In genomic region chr12:33965661-33966360, GRCm38 (mm10) we compare ENCODE assay signal across 20 mouse cellular contexts. TPM values are rescaled to one million over a fixed set of nuclear protein-coding genes. Genes with fewer than 3 reads are reported as not detected.
DNase-seq lines count a peak whose midpoint lies in the region; ATAC-seq and TF ChIP-seq lines count a peak whose summit lies in the region.
"Had no signal": no experiment of that assay in that cellular context is flagged by ENCODE, and none has a peak within 500 bp of the region (broad histone marks: within the 10 kb centered on the region; RNA-seq: fewer than 3 reads in every experiment).

No protein-coding gene starts in this region.

- no peaks in the 10 kb centered on the region for H3K36me3 ChIP-seq in heart, embryonic 12.5 days
- H3K36me3 ChIP-seq in heart, adult 2 months (ENCODE audit: control insufficient read depth, insufficient read depth, low read length), result no peaks in the 10 kb centered on the region
- no peaks in the 10 kb centered on the region for H3K36me3 ChIP-seq in neural tube, embryonic 15.5 days
- H3K36me3 ChIP-seq: forebrain, embryonic 15.5 days; G1E; hindbrain, embryonic 13.5 days had no signal

- peak overlapping the region; percentile 74 for H3K4me2 ChIP-seq in heart, embryonic 12.5 days
- no peak overlapping the region for H3K4me2 ChIP-seq in neural tube, embryonic 15.5 days

- H3K27ac ChIP-seq in heart, embryonic 12.5 days (ENCODE audit: poor library complexity, severe bottlenecking), result no peak overlapping the region
- no peak overlapping the region for H3K27ac ChIP-seq in heart, adult 2 months
- no peak overlapping the region for H3K27ac ChIP-seq in neural tube, embryonic 15.5 days (replicated peaks)
- peak overlapping the region; percentile 45 for H3K27ac ChIP-seq in embryonic fibroblast, embryonic 13.5 days (ENCODE audit: insufficient read depth, low read length)
- H3K27ac ChIP-seq: forebrain, embryonic 15.5 days; hindbrain, embryonic 13.5 days had no signal

- H3K4me3 ChIP-seq in heart, embryonic 12.5 days, result no peak overlapping the region
- no peak overlapping the region for H3K4me3 ChIP-seq in heart, adult 2 months
- H3K4me3 ChIP-seq in neural tube, embryonic 15.5 days (replicated peaks), result no peak overlapping the region
- H3K4me3 ChIP-seq in embryonic fibroblast, embryonic 13.5 days (ENCODE audit: insufficient read depth, low read length), result no peak overlapping the region; the same call in 1 of the 2 replicates
- H3K4me3 ChIP-seq: forebrain, embryonic 15.5 days; hindbrain, embryonic 13.5 days had no signal

- H3K27me3 ChIP-seq in heart, embryonic 12.5 days (replicated peaks), result peaks cover 74% of the 10 kb centered on the region
- H3K27me3 ChIP-seq in heart, adult 2 months (ENCODE audit: control insufficient read depth, insufficient read depth, low read length), result peaks cover 10% of the 10 kb centered on the region
- H3K27me3 ChIP-seq in neural tube, embryonic 15.5 days (replicated peaks), result peaks cover 84% of the 10 kb centered on the region

- DNase-seq in heart, adult 2 months, result no peak
- peak; percentile 28 for DNase-seq in neural tube, embryonic 10.5 days (ENCODE audit: extremely low spot score, low spot score)
- no peak for DNase-seq in thymus, postnatal 0 days (ENCODE audit: low spot score)
- no peak for DNase-seq in kidney, postnatal 10 days
- DNase-seq: cerebellum, adult 8-10 months; kidney, adult 11 months; kidney, postnatal 25 days; lung, postnatal 14 days; thymus, adult 18-20 months had no signal

- ATAC-seq in heart, embryonic 12.5 days (ENCODE audit: insufficient number of reproducible peaks, low FRiP score), result no peak
- no peak for ATAC-seq in neural tube, embryonic 15.5 days (ENCODE audit: low FRiP score)
- ATAC-seq: forebrain, embryonic 15.5 days had no signal

- no peaks in the 10 kb centered on the region for H3K79me2 ChIP-seq in heart, adult 2 months (replicated peaks; ENCODE audit: control insufficient read depth, insufficient read depth, low read length)

- no peak for TF ChIP-seq EP300 in heart, adult 2 months (IDR thresholded peaks at IDR 0.05; ENCODE audit: insufficient read depth, low read depth, low read length)

- 8% methylated on average over 5 of the region's 5 CpGs for WGBS in heart, embryonic 12.5 days
- WGBS in heart, adult 2 months, result 26% methylated on average over 5 of the region's 5 CpGs
- 4% methylated on average over 5 of the region's 5 CpGs for WGBS in neural tube, embryonic 15.5 days

- TF ChIP-seq CTCF in heart, adult 2 months (IDR thresholded peaks at IDR 0.05), result no peak
- no peak for TF ChIP-seq CTCF in embryonic fibroblast, embryonic 13.5 days (IDR thresholded peaks at IDR 0.05; ENCODE audit: borderline replicate concordance, insufficient read depth, low read length)

- H3K4me1 ChIP-seq in heart, embryonic 12.5 days (replicated peaks), result peaks cover 26% of the 10 kb centered on the region
- H3K4me1 ChIP-seq in heart, adult 2 months (ENCODE audit: control insufficient read depth, insufficient read depth, low read length), result no peaks in the 10 kb centered on the region
- peaks cover 15% of the 10 kb centered on the region for H3K4me1 ChIP-seq in neural tube, embryonic 15.5 days
- peaks cover 17% of the 10 kb centered on the region for H3K4me1 ChIP-seq in embryonic fibroblast, embryonic 13.5 days (ENCODE audit: control insufficient read depth, insufficient read depth, low read length)

- H3K9ac ChIP-seq in heart, embryonic 12.5 days, result no peak overlapping the region
- no peak overlapping the region for H3K9ac ChIP-seq in heart, adult 2 months (ENCODE audit: low read depth, low read length)
- H3K9ac ChIP-seq in neural tube, embryonic 15.5 days (replicated peaks), result no peak overlapping the region
- H3K9ac ChIP-seq: forebrain, embryonic 15.5 days; hindbrain, embryonic 13.5 days had no signal

- H3K9me3 ChIP-seq in heart, embryonic 12.5 days (replicated peaks), result no peaks in the 10 kb centered on the region
- H3K9me3 ChIP-seq in neural tube, embryonic 15.5 days (replicated peaks), result no peaks in the 10 kb centered on the region
- H3K9me3 ChIP-seq: forebrain, embryonic 15.5 days; hindbrain, embryonic 13.5 days had no signal

- no peak for TF ChIP-seq POLR2A in heart, adult 2 months (IDR thresholded peaks at IDR 0.05; ENCODE audit: insufficient read depth, low read depth, low read length)
- no peak for TF ChIP-seq POLR2A in embryonic fibroblast, embryonic 13.5 days (IDR thresholded peaks at IDR 0.05; ENCODE audit: low read depth, low read length)

- intact Hi-C loops in heart, adult 2 months (cut with DNase I), result no loop called here

RNA-seq across cellular contexts. Expression of gene Twist1, which starts 8.3 kb away (rescaled TPM):
- polyA plus RNA-seq in heart, embryonic 12.5 days (2016; fragmentation: Nextera tagmentation; extraction: Ambion mirVana), result 16.1 and 16.6 TPM in 2 replicates
- 1 to 10 TPM; 1.5 to 2.3 TPM for total RNA-seq in heart, adult 2 months (2021)
- 2.5 and 2.7 TPM in 2 replicates for polyA plus RNA-seq in heart, adult 2 months (2012; rRNA removed)
- polyA plus RNA-seq in neural tube, embryonic 15.5 days (2015; fragmentation: Nextera tagmentation; extraction: Ambion mirVana), result 1.3 and 1.7 TPM in 2 replicates
- polyA plus RNA-seq in embryonic fibroblast, embryonic 13.5 days (2011; ENCODE audit: insufficient read length, low read depth, missing spikeins), result 48.2 and 73.5 TPM in 2 replicates
- 0.40 and 0.64 TPM in 2 replicates for polyA plus RNA-seq in thymus, postnatal 0 days (2015; fragmentation: Nextera tagmentation; extraction: Ambion mirVana)
- total RNA-seq: G1E; megakaryocyte-erythroid progenitor cell, adult 5-6 weeks had no signal
- polyA plus RNA-seq: G1E had no signal

RNA-seq across cellular contexts. Expression of gene Ferd3l, which starts 37.6 kb away (rescaled TPM):
- polyA plus RNA-seq in heart, embryonic 12.5 days (2016; fragmentation: Nextera tagmentation; extraction: Ambion mirVana), result not detected in 2 replicates
- total RNA-seq in heart, adult 2 months (2021), result not detected
- polyA plus RNA-seq in heart, adult 2 months (2012; rRNA removed), result not detected in 2 replicates
- polyA plus RNA-seq in neural tube, embryonic 15.5 days (2015; fragmentation: Nextera tagmentation; extraction: Ambion mirVana), result 0.64 and 0.77 TPM in 2 replicates
- polyA plus RNA-seq in embryonic fibroblast, embryonic 13.5 days (2011; ENCODE audit: insufficient read length, low read depth, missing spikeins), result not detected in 2 replicates
- not detected in 2 replicates for polyA plus RNA-seq in thymus, postnatal 0 days (2015; fragmentation: Nextera tagmentation; extraction: Ambion mirVana)
- total RNA-seq: adrenal gland, postnatal 14 days; gastrocnemius, adult 18-20 months; left cerebral cortex, postnatal 36 days; megakaryocyte-erythroid progenitor cell, adult 5-6 weeks had no signal
- polyA plus RNA-seq: forebrain, embryonic 15.5 days; G1E; liver, embryonic 16.5 days had no signal
